Mouse (Mus musculus): ENCODE measurements around the gene Gm13279. TPM values are rescaled to one million over a fixed set of nuclear protein-coding genes. Genes with fewer than 3 reads are reported as not detected.
"Not testable (repeated sequence)": the region's sequence is repeated elsewhere in the genome, so short reads cannot be mapped to it uniquely, and the experiment has no call there.

Gene Gm13279
- not detected in 2 replicates for polyA plus RNA-seq (2012)

DNA sequence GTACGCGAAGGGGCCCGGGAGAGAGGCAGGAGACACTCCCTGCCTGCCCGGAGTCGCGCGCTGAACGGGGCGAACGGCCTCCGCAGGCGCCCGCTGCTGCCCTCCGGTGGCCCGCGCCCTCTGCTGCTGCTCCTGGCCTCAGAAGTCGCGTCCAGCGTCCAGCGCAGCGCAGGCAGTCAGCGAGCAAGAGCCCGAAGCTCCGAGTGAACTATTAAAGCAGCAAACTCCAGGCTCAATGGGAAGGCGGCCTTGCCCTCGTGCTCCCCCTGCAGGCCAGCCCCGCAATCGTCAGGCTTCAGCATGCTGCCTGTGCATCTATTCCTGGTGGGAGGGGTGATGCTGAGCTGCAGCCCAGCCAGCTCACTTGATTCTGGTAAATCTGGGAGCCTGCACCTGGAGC lies at the start of gene Gm13279:
Gm13279 (plus strand) TSS at position 301 of the 400 bp plus-strand sequence.
- TF ChIP-seq GATA1 (IDR thresholded peaks at IDR 0.05; ENCODE audit: low read length), result not testable (repeated sequence)

DNA sequence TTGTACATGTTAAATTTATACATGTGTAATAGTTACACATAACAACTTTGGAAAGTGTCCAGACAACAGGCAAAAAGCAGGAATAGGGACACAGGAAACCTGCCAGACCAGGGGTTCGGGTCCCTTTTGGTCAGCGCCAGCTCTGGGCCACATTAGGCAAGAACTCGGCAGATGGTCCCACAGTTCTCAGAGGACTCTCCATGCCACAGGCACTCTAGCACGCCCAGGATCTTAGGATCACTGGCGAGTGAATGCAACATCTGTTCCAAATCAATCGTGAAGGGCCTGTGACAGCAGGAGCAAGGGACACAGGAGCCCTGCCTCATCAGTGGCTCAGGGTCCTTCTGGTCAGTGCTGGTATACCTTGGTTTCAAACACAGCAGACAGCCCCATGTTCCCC lies 47.3 kb upstream of the Gm13279 start:
- no peak for TF ChIP-seq GATA1 (IDR thresholded peaks at IDR 0.05; ENCODE audit: low read length)

DNA sequence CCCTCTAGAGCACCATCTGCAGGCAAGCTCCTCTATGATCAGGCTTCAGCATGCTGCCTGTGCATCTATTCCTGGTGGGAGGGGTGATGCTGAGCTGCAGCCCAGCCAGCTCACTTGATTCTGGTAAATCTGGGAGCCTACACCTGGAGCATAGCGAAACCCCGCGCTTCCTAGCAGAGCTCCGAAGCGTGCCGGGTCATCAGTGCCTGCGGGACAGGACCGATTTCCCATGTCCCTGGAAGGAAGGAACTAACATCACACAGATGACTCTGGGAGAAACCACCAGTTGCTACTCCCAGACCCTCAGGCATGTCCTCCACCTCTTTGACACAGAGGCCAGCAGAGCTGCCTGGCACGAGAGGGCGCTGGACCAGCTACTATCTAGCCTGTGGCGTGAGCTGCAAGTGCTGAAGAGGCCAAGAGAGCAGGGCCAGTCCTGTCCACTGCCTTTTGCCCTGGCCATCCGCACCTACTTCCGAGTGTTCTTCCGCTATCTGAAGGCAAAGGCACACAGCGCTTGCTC lies 42.3 kb upstream of the Gm13279 start, which contains the start of gene Gm13271:
Gm13271 (plus strand) TSS at position 51 of the 523 bp plus-strand sequence.
- not testable (repeated sequence) for TF ChIP-seq GATA1 (IDR thresholded peaks at IDR 0.05; ENCODE audit: low read length)

DNA sequence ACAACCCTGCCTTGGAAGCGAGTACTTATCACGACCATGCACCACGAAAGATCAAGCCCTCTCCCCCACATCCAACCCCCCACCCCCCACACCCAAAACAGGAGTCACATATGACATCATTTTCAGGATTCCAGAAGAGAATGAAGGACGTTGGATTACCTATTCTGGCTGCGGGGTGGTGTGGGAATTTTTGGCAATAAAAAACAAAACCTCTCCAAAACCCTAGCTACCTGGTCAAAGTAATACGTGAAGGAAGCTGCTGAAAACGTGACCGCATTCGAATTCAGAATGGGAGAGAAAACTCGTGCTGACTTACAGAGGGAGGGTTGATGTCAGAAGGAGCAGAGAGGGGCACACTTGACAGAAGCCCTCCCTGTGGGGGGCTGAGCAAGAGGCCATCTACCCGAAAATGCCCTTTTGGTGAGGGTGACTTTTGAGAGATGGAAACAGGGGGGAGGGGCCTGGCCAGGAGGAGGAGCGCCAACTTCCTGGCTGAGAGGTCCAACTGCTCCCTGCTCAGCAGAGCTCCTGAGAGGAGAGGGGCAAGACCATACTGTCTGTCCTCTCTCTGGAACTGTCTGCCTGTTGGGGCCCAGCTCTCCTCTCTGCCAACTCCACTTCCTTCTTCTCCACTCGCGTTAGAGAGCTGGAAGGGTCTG lies 37.5 kb upstream of the Gm13279 start, which contains the start of gene Gm13283:
Gm13283 (plus strand) TSS at position 510 of the 659 bp plus-strand sequence.
- not testable (repeated sequence) for TF ChIP-seq GATA1 (IDR thresholded peaks at IDR 0.05; ENCODE audit: low read length)

DNA sequence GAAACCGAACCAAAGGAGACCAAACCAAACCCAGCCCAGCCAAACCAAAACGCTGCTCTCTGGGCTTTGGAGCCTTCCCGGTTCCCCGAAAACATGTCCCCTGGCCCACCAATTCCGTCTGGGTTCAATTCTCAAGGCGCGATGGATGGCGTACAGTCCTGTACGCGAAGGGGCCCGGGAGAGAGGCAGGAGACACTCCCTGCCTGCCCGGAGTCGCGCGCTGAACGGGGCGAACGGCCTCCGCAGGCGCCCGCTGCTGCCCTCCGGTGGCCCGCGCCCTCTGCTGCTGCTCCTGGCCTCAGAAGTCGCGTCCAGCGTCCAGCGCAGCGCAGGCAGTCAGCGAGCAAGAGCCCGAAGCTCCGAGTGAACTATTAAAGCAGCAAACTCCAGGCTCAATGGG lies 23.7 kb upstream of the Gm13279 start, which contains the start of gene Gm13290:
Gm13290 (plus strand) TSS at position 301 of the 400 bp plus-strand sequence.
- not testable (repeated sequence) for TF ChIP-seq GATA1 (IDR thresholded peaks at IDR 0.05; ENCODE audit: low read length)

DNA sequence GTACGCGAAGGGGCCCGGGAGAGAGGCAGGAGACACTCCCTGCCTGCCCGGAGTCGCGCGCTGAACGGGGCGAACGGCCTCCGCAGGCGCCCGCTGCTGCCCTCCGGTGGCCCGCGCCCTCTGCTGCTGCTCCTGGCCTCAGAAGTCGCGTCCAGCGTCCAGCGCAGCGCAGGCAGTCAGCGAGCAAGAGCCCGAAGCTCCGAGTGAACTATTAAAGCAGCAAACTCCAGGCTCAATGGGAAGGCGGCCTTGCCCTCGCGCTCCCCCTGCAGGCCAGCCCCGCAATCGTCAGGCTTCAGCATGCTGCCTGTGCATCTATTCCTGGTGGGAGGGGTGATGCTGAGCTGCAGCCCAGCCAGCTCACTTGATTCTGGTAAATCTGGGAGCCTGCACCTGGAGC lies 20.6 kb upstream of the Gm13279 start, which contains the start of gene Gm13289:
Gm13289 (plus strand) TSS at position 301 of the 400 bp plus-strand sequence.
- not testable (repeated sequence) for TF ChIP-seq GATA1 (IDR thresholded peaks at IDR 0.05; ENCODE audit: low read length)

DNA sequence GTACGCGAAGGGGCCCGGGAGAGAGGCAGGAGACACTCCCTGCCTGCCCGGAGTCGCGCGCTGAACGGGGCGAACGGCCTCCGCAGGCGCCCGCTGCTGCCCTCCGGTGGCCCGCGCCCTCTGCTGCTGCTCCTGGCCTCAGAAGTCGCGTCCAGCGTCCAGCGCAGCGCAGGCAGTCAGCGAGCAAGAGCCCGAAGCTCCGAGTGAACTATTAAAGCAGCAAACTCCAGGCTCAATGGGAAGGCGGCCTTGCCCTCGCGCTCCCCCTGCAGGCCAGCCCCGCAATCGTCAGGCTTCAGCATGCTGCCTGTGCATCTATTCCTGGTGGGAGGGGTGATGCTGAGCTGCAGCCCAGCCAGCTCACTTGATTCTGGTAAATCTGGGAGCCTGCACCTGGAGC lies 17.6 kb upstream of the Gm13279 start, which contains the start of gene Gm13272:
Gm13272 (plus strand) TSS at position 301 of the 400 bp plus-strand sequence.
- not testable (repeated sequence) for TF ChIP-seq GATA1 (IDR thresholded peaks at IDR 0.05; ENCODE audit: low read length)

DNA sequence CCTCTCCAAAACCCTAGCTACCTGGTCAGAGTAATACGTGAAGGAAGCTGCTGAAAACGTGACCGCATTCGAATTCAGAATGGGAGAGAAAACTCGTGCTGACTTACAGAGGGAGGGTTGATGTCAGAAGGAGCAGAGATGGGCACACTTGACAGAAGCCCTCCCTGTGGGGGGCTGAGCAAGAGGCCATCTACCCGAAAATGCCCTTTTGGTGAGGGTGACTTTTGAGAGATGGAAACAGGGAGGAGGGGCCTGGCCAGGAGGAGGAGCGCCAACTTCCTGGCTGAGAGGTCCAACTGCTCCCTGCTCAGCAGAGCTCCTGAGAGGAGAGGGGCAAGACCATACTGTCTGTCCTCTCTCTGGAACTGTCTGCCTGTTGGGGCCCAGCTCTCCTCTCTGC lies 15.4 kb upstream of the Gm13279 start, which contains the start of gene Ifnz:
Ifnz (plus strand) TSS at position 301 of the 400 bp plus-strand sequence.
- not testable (repeated sequence) for TF ChIP-seq GATA1 (IDR thresholded peaks at IDR 0.05; ENCODE audit: low read length)

DNA sequence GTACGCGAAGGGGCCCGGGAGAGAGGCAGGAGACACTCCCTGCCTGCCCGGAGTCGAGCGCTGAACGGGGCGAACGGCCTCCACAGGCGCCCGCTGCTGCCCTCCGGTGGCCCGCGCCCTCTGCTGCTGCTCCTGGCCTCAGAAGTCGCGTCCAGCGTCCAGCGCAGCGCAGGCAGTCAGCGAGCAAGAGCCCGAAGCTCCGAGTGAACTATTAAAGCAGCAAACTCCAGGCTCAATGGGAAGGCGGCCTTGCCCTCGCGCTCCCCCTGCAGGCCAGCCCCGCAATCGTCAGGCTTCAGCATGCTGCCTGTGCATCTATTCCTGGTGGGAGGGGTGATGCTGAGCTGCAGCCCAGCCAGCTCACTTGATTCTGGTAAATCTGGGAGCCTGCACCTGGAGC lies 11.8 kb upstream of the Gm13279 start, which contains the start of gene Gm13276:
Gm13276 (plus strand) TSS at position 301 of the 400 bp plus-strand sequence.
- TF ChIP-seq GATA1 (IDR thresholded peaks at IDR 0.05; ENCODE audit: low read length), result not testable (repeated sequence)

DNA sequence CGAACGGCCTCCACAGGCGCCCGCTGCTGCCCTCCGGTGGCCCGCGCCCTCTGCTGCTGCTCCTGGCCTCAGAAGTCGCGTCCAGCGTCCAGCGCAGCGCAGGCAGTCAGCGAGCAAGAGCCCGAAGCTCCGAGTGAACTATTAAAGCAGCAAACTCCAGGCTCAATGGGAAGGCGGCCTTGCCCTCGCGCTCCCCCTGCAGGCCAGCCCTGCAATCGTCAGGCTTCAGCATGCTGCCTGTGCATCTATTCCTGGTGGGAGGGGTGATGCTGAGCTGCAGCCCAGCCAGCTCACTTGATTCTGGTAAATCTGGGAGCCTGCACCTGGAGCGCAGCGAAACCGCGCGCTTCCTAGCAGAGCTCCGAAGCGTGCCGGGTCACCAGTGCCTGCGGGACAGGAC lies 8.8 kb upstream of the Gm13279 start, which contains the start of gene Gm13277:
Gm13277 (plus strand) TSS at position 231 of the 400 bp plus-strand sequence.
- not testable (repeated sequence) for TF ChIP-seq GATA1 (IDR thresholded peaks at IDR 0.05; ENCODE audit: low read length)

DNA sequence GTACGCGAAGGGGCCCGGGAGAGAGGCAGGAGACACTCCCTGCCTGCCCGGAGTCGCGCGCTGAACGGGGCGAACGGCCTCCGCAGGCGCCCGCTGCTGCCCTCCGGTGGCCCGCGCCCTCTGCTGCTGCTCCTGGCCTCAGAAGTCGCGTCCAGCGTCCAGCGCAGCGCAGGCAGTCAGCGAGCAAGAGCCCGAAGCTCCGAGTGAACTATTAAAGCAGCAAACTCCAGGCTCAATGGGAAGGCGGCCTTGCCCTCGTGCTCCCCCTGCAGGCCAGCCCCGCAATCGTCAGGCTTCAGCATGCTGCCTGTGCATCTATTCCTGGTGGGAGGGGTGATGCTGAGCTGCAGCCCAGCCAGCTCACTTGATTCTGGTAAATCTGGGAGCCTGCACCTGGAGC lies 5.9 kb upstream of the Gm13279 start, which contains the start of gene Gm13278:
Gm13278 (plus strand) TSS at position 301 of the 400 bp plus-strand sequence.
- TF ChIP-seq GATA1 (IDR thresholded peaks at IDR 0.05; ENCODE audit: low read length), result not testable (repeated sequence)

DNA sequence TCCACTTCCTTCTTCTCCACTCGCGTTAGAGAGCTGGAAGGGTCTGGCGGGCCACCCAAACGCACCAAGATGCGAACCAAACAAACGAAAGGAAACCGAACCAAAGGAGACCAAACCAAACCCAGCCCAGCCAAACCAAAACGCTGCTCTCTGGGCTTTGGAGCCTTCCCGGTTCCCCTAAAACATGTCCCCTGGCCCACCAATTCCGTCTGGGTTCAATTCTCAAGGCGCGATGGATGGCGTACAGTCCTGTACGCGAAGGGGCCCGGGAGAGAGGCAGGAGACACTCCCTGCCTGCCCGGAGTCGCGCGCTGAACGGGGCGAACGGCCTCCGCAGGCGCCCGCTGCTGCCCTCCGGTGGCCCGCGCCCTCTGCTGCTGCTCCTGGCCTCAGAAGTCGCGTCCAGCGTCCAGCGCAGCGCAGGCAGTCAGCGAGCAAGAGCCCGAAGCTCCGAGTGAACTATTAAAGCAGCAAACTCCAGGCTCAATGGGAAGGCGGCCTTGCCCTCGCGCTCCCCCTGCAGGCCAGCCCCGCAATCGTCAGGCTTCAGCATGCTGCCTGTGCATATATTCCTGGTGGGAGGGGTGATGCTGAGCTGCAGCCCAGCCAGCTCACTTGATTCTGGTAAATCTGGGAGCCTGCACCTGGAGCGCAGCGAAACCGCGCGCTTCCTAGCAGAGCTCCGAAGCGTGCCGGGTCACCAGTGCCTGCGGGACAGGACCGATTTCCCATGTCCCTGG lies 3.1 kb upstream of the Gm13279 start, which contains the start of gene Gm13275:
Gm13275 (plus strand) TSS at position 552 of the 740 bp plus-strand sequence.
- not testable (repeated sequence) for TF ChIP-seq GATA1 (IDR thresholded peaks at IDR 0.05; ENCODE audit: low read length)

DNA sequence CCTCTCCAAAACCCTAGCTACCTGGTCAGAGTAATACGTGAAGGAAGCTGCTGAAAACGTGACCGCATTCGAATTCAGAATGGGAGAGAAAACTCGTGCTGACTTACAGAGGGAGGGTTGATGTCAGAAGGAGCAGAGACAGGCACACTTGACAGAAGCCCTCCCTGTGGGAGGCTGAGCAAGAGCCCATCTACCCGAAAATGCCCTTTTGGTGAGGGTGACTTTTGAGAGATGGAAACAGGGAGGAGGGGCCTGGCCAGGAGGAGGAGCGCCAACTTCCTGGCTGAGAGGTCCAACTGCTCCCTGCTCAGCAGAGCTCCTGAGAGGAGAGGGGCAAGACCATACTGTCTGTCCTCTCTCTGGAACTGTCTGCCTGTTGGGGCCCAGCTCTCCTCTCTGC lies 2.2 kb downstream of the Gm13279 start, which contains the start of gene Gm13285:
Gm13285 (plus strand) TSS at position 301 of the 400 bp plus-strand sequence.
- not testable (repeated sequence) for TF ChIP-seq GATA1 (IDR thresholded peaks at IDR 0.05; ENCODE audit: low read length)

DNA sequence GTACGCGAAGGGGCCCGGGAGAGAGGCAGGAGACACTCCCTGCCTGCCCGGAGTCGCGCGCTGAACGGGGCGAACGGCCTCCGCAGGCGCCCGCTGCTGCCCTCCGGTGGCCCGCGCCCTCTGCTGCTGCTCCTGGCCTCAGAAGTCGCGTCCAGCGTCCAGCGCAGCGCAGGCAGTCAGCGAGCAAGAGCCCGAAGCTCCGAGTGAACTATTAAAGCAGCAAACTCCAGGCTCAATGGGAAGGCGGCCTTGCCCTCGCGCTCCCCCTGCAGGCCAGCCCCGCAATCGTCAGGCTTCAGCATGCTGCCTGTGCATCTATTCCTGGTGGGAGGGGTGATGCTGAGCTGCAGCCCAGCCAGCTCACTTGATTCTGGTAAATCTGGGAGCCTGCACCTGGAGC lies 5.8 kb downstream of the Gm13279 start, which contains the start of gene Gm13287:
Gm13287 (plus strand) TSS at position 301 of the 400 bp plus-strand sequence.
- TF ChIP-seq GATA1 (IDR thresholded peaks at IDR 0.05; ENCODE audit: low read length), result not testable (repeated sequence)

DNA sequence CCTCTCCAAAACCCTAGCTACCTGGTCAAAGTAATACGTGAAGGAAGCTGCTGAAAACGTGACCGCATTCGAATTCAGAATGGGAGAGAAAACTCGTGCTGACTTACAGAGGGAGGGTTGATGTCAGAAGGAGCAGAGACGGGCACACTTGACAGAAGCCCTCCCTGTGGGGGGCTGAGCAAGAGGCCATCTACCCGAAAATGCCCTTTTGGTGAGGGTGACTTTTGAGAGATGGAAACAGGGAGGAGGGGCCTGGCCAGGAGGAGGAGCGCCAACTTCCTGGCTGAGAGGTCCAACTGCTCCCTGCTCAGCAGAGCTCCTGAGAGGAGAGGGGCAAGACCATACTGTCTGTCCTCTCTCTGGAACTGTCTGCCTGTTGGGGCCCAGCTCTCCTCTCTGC lies 8.0 kb downstream of the Gm13279 start, which contains the start of gene Gm13288:
Gm13288 (plus strand) TSS at position 301 of the 400 bp plus-strand sequence.
- not testable (repeated sequence) for TF ChIP-seq GATA1 (IDR thresholded peaks at IDR 0.05; ENCODE audit: low read length)
